Mouse (Mus musculus) CH12.LX (cell line): ENCODE results near the gene Jag2. TPM values are rescaled to one million over a fixed set of nuclear protein-coding genes. Genes with fewer than 3 reads are reported as not detected.

Experiments used
- DNase-seq: peaks from one replicate; pipeline ENCODE4 v3.0.0-alpha.2; 2013; ENCODE audit errors: extremely low read depth
- H3K27ac ChIP-seq: 2 replicates; pipeline ENCODE4 v1.5.1; 2012; ENCODE audit warnings: low read depth, mild to moderate bottlenecking, control low read depth, moderate library complexity; ENCODE audit not compliant: insufficient read depth
- H3K27me3 ChIP-seq: replicated peaks from 2 replicates; pipeline ENCODE3; 2012; ENCODE audit warnings: inconsistent platforms
- H3K36me3 ChIP-seq, 2 experiments: replicated peaks in 1 of 2; 2 replicates each; pipeline versions ENCODE3 to v1.6.1; 2012; ENCODE audit warnings: inconsistent platforms in 1 of 2, low read length in 1 of 2, mild to moderate bottlenecking in 1 of 2, mixed read lengths in 1 of 2, moderate library complexity in 1 of 2; ENCODE audit not compliant: control insufficient read depth in 1 of 2, insufficient read depth in 1 of 2
- H3K4me1 ChIP-seq, 2 experiments: 2 replicates each; pipeline ENCODE4 v1.6.1; 2012; ENCODE audit warnings: inconsistent platforms in 1 of 2, moderate library complexity in 1 of 2; ENCODE audit not compliant: insufficient read depth in 2 of 2, control insufficient read depth in 1 of 2
- H3K4me2 ChIP-seq: 2 replicates; pipeline ENCODE4 v1.6.1; 2012; ENCODE audit warnings: low read depth, mild to moderate bottlenecking, control low read depth; ENCODE audit not compliant: poor library complexity, insufficient read depth, severe bottlenecking
- H3K4me3 ChIP-seq, 3 experiments: fragments of 150-350 bp in 1 of 3; sonication (generic) in 1 of 3; replicated peaks in 1 of 3; 2 replicates each; pipeline versions ENCODE3 to v1.5.1; 2011 to 2012; ENCODE audit warnings: low read depth in 2 of 3, low read length in 2 of 3, mild to moderate bottlenecking in 2 of 3, moderate library complexity in 2 of 3, control low read depth in 1 of 3, improper control_type of control experiment in 1 of 3, inconsistent platforms in 1 of 3, mixed read lengths in 1 of 3; ENCODE audit not compliant: poor library complexity in 1 of 3
- H3K79me2 ChIP-seq: replicated peaks from 2 replicates; pipeline ENCODE4 v1.6.1; 2012; ENCODE audit warnings: mild to moderate bottlenecking, moderate library complexity; ENCODE audit not compliant: control insufficient read depth, poor library complexity, insufficient read depth, severe bottlenecking; ENCODE audit errors: extremely low read depth
- H3K9ac ChIP-seq: 2 replicates; pipeline ENCODE4 v1.6.1; 2012; ENCODE audit warnings: low read depth, mild to moderate bottlenecking, control low read depth, moderate library complexity; ENCODE audit not compliant: insufficient read depth
- H3K9me3 ChIP-seq: replicated peaks from 2 replicates; pipeline ENCODE3; 2012; ENCODE audit warnings: low read length, inconsistent platforms, mixed read lengths
- CTCF ChIP-seq, 2 experiments: IDR thresholded peaks in 1 of 2; conservative IDR thresholded peaks in 1 of 2; 2 replicates each; pipeline ENCODE4 v1.5.1; 2011 to 2012; ENCODE audit warnings: low read depth in 2 of 2, low read length in 2 of 2, improper control_type of control experiment in 1 of 2, inconsistent platforms in 1 of 2, mild to moderate bottlenecking in 1 of 2, moderate library complexity in 1 of 2
- E2F4 ChIP-seq: IDR thresholded peaks from 2 replicates; pipeline ENCODE4 v1.6.1; 2011; ENCODE audit warnings: low read depth, low read length, improper control_type of control experiment; ENCODE audit not compliant: insufficient replicate concordance
- ELF1 ChIP-seq: IDR thresholded peaks from 2 replicates; pipeline ENCODE4 v1.6.1; 2014; ENCODE audit warnings: low read depth, mild to moderate bottlenecking, inconsistent platforms, low read length, improper control_type of control experiment
- EP300 ChIP-seq: IDR thresholded peaks from 2 replicates; pipeline ENCODE4 v1.6.1; 2011; ENCODE audit warnings: low read length, improper control_type of control experiment
- GABPA ChIP-seq: IDR thresholded peaks from 2 replicates; pipeline ENCODE4 v1.6.1; 2012; ENCODE audit warnings: low read depth, low read length, improper control_type of control experiment, inconsistent platforms; ENCODE audit not compliant: insufficient replicate concordance
- HCFC1 ChIP-seq: IDR thresholded peaks from 2 replicates; pipeline ENCODE4 v1.6.1; 2012; ENCODE audit warnings: low read depth, mild to moderate bottlenecking, inconsistent platforms, low read length, improper control_type of control experiment
- IRF4 ChIP-seq: IDR thresholded peaks from 2 replicates; pipeline ENCODE4 v1.6.1; 2014; ENCODE audit warnings: low read depth, mild to moderate bottlenecking, inconsistent platforms, low read length, improper control_type of control experiment
- JUN ChIP-seq: IDR thresholded peaks from 2 replicates; pipeline ENCODE4 v1.6.1; 2011; ENCODE audit warnings: low read depth, mild to moderate bottlenecking, low read length, improper control_type of control experiment, moderate library complexity; ENCODE audit not compliant: insufficient read depth
- KAT2A ChIP-seq: IDR thresholded peaks from 2 replicates; pipeline ENCODE4 v1.6.1; 2012; ENCODE audit warnings: low read length, improper control_type of control experiment, inconsistent platforms; ENCODE audit not compliant: insufficient replicate concordance
- NELFE ChIP-seq: IDR thresholded peaks from 2 replicates; pipeline ENCODE4 v1.6.1; 2011; ENCODE audit warnings: low read depth, low read length, improper control_type of control experiment
- POLR2A ChIP-seq: IDR thresholded peaks from 2 replicates; pipeline ENCODE4 v1.6.1; 2011; ENCODE audit warnings: low read depth, mild to moderate bottlenecking, improper control_type of control experiment, low read length
- RAD21 ChIP-seq: IDR thresholded peaks from 2 replicates; pipeline ENCODE4 v1.6.1; 2011; ENCODE audit warnings: low read depth, mild to moderate bottlenecking, low read length, improper control_type of control experiment, moderate library complexity
- RCOR1 ChIP-seq: conservative IDR thresholded peaks from 2 replicates; pipeline ENCODE4 v1.6.1; 2012; ENCODE audit warnings: low read depth, mild to moderate bottlenecking, inconsistent platforms, low read length, improper control_type of control experiment
- SMC3 ChIP-seq: IDR thresholded peaks from 2 replicates; pipeline ENCODE4 v1.6.1; 2011; ENCODE audit warnings: low read depth, low read length, improper control_type of control experiment
- UBTF ChIP-seq: IDR thresholded peaks from 2 replicates; pipeline ENCODE4 v1.6.1; 2012; ENCODE audit warnings: low read depth, mild to moderate bottlenecking, inconsistent platforms, low read length, improper control_type of control experiment, moderate library complexity
- USF2 ChIP-seq: conservative IDR thresholded peaks from 2 replicates; pipeline ENCODE4 v1.6.1; 2011; ENCODE audit warnings: low read depth, low read length, improper control_type of control experiment
- ZMIZ1 ChIP-seq: IDR thresholded peaks from 2 replicates; pipeline ENCODE4 v1.6.1; 2012; ENCODE audit warnings: low read depth, mild to moderate bottlenecking, inconsistent platforms, low read length, improper control_type of control experiment
- dilution Hi-C: fragments of 300-500 bp; cut with MboI; formaldehyde crosslinking; loops from 2 replicates; pipeline ENCODE4 v1.14.3; 2020; ENCODE audit warnings: low sequenced_read_pairs; ENCODE audit not compliant: extremely low pct_unique_long_range_greater_than_20kb, extremely low pct_ligation_motif_present
- in situ Hi-C: fragments of 300-500 bp; cut with MboI; formaldehyde crosslinking; loops from 3 replicates; pipeline ENCODE4 v1.14.3; 2019; ENCODE audit warnings: low sequenced_read_pairs, low pct_ligation_motif_present, low pct_unique_long_range_greater_than_20kb, mixed read lengths
- polyA plus RNA-seq: library from polyadenylated mRNA; unstranded; fragments of >175 nt; gene quantifications from 2 replicates; pipeline ENCODE4 v1.2.1, GENCODE M21; 2012; ENCODE audit warnings: low read depth; ENCODE audit not compliant: insufficient read length
- total RNA-seq, 2 experiments: library from RNA; depleted of rRNA; stranded (reverse); fragments of 300-350 nt in 1 of 2; fragments of >200 nt in 1 of 2; gene quantifications; 2 replicates each; pipeline ENCODE4 v1.2.3; 2012 to 2014

The Jag2 gene
- total and polyA plus RNA-seq, 3 experiments: 0.34 to 7.6 (median 0.59) TPM

DNA sequence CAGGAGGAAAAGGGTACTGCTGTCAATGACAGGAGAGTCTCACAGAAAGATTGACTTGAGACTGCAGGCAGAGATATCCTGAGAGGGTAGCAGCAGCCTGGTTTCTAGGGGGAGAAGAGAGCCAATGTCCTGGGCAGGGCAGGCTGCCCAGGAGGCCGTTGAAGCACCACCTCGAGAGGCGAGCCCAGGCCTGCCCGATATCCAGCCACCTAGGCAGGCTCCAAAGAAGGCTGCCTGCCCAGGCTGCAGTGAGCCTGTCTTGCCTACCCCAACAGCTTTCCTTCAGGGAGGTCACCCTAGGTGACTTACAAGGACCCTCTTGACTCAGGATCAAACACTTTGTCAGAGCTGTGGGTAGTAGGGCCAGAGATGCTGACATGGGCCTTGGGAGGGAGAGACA lies 10.7 kb upstream of the Jag2 start:
- Histone ChIP-seq H3K9me3 (no peaks in the 10 kb centered on the region), H3K36me3 (peaks cover 0 to 8% of the 10 kb centered on the region in 2 experiments), H3K4me1 (peaks cover 12 to 33% of the 10 kb centered on the region in 2 experiments), H3K79me2 (no peaks in the 10 kb centered on the region), H3K27ac (no peak overlapping the region), H3K9ac (no peak overlapping the region), H3K4me2 (no peak overlapping the region), H3K27me3 (no peaks in the 10 kb centered on the region), H3K4me3 (no peak overlapping the region)
- no peak for TF ChIP-seq RCOR1
- dilution Hi-C loops: no loop called here
- in situ Hi-C loops: loop anchor here (5.0 kb wide), 1 partner anchor 68 kb away; no protein-coding TSS in a partner anchor
- no peak for DNase-seq

DNA sequence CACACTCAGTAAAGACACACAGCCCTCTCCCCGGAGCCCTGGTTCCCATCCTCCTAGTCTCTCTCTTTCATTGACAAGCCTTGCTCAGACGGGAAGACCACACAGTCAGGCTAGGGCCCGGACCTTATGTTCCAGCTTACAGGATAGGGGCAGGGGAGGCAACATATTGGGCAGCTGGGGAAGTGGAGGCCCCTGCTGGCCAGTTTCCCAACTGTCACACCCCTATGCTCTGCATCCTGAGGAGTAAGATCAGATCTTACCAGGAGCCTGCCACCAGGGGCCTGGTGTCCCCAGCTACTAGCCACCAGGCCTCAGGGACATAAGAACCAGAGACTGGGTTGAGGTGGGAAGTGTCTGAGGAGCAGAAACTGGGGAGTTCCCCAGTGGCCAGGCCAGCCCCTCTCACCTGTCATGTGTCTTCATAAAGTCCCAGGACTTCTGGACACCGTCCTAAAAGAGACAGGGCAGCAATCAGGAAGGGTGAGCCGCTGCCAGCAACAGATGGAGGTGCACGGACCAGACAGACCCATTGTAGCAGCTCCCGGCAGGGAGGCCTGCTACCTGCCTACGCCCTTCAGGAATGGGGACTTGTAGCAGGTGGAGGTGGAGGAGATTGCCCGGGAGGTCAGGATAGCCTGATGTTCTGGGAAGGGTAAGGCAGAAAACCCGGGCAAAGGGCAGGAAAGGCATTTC lies 9.4 kb upstream of the Jag2 start:
- Histone ChIP-seq H3K27ac (no peak overlapping the region), H3K9ac (no peak overlapping the region), H3K4me1 (peaks cover 12 to 33% of the 10 kb centered on the region in 2 experiments), H3K9me3 (no peaks in the 10 kb centered on the region), H3K27me3 (no peaks in the 10 kb centered on the region), H3K79me2 (no peaks in the 10 kb centered on the region), H3K4me2 (no peak overlapping the region), H3K4me3 (no peak overlapping the region), H3K36me3 (peaks cover 0 to 8% of the 10 kb centered on the region in 2 experiments)
- in situ Hi-C loops (no loop called here), dilution Hi-C loops (no loop called here)
- DNase-seq: peak; percentile 27
- TF ChIP-seq ELF1 (no peak), SMC3 (peak; percentile 55), RAD21 (peak; percentile 56), CTCF (conservative IDR thresholded peaks at IDR 0.05 in 1 of 2, IDR thresholded peaks at IDR 0.05 in 1 of 2; ENCODE audit: low read depth in 2 of 2, low read length in 2 of 2) (peak in 1 of 2 experiments; percentile 70; a peak in 2 of 4 replicates), HCFC1 (no peak)

GRCm38 (mm10) chr12:112938366-112938765 lies 8.8 kb upstream of the Jag2 start:
- dilution Hi-C loops: no loop called here
- Histone ChIP-seq H3K4me3 (no peak overlapping the region), H3K36me3 (peaks cover 0 to 9% of the 10 kb centered on the region in 2 experiments), H3K27me3 (no peaks in the 10 kb centered on the region), H3K9ac (no peak overlapping the region), H3K9me3 (no peaks in the 10 kb centered on the region), H3K4me2 (no peak overlapping the region), H3K79me2 (no peaks in the 10 kb centered on the region), H3K4me1 (peaks cover 12 to 33% of the 10 kb centered on the region in 2 experiments), H3K27ac (no peak overlapping the region)
- in situ Hi-C loops: no loop called here
- no peak for TF ChIP-seq RCOR1
- no peak for TF ChIP-seq POLR2A
- TF ChIP-seq USF2: no peak
- no peak for TF ChIP-seq EP300
- no peak for TF ChIP-seq ZMIZ1
- TF ChIP-seq IRF4: no peak
- no peak for TF ChIP-seq NELFE
- no peak for TF ChIP-seq E2F4
- TF ChIP-seq JUN: no peak
- no peak for TF ChIP-seq UBTF
- TF ChIP-seq ELF1: no peak
- TF ChIP-seq KAT2A: no peak
- TF ChIP-seq GABPA: no peak
- no peak for DNase-seq
